Mouse (Mus musculus) liver, postnatal 0 days (tissue): ENCODE data around the gene Calm1.

Experiments used
- CTCF ChIP-seq: sonication (generic); IDR thresholded peaks from 2 replicates; pipeline ENCODE4 v1.5.1; 2016; ENCODE audit warnings: antibody characterized with exemption, low read depth
- EP300 ChIP-seq: IDR thresholded peaks from 2 replicates; pipeline ENCODE4 v1.6.1; 2016; ENCODE audit warnings: antibody characterized with exemption, low read depth, mild to moderate bottlenecking

DNA sequence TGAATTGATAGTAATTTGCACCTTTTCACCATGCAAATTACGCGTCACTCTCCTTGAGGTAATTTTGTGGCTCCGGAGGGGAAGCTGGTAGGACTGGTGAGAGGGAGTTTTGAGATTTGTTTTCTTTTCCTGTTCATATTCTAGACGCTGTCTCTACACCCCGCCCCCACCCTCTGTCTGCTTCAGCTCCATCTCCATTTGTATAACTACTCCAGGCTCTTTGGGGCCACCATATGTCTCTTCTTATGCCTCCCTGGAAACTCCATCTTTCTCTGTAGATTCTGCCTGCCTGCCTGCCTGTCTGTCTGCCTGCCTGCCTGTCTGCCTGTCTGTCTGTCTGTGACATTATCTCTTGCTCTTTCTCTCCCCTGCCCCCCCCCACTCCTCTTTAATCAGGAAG is 26.8 kb downstream of the Calm1 start:
- no peak for TF ChIP-seq CTCF
- TF ChIP-seq EP300, result no peak
